Mouse (Mus musculus): ENCODE data around the gene Gmnc. TPM values are rescaled to one million over a fixed set of nuclear protein-coding genes. Genes with fewer than 3 reads are reported as not detected.

The Gmnc gene
- 0.19 and 0.26 TPM in 2 replicates for polyA plus RNA-seq (2015; fragmentation: Nextera tagmentation; extraction: Ambion mirVana)

- no peak for ATAC-seq (replicated peaks)
- 44% methylated on average over 13 of the region's 13 CpGs for WGBS
Observed at GRCm38 (mm10) chr16:26991477-26992300, at the start of gene Gmnc. Gmnc (minus strand) TSS chr16:26991652.

GRCm38 (mm10) chr16:27027281-27027680 is 35.8 kb upstream of the Gmnc start:
- Histone ChIP-seq H3K4me2 (no peak overlapping the region), H3K9ac (no peak overlapping the region), H3K4me1 (no peaks in the 10 kb centered on the region), H3K4me3 (no peak overlapping the region), H3K27ac (no peak overlapping the region), H3K27me3 (replicated peaks) (no peaks in the 10 kb centered on the region), H3K36me3 (replicated peaks) (no peaks in the 10 kb centered on the region), H3K9me3 (no peaks in the 10 kb centered on the region)
- no peak for ATAC-seq (replicated peaks)
- WGBS: 98% methylated on average over 2 of the region's 2 CpGs

More at GRCm38 (mm10) chr16:26991477-26992300, at the start of gene Gmnc:
- Histone ChIP-seq H3K4me3 (no peak within 1 kb of the TSS), H3K9ac (no peak within 1 kb of the TSS), H3K4me1 (no peaks in the 10 kb centered on the region), H3K4me2 (no peak within 1 kb of the TSS), H3K27ac (no peak within 1 kb of the TSS), H3K36me3 (replicated peaks) (no peaks in the 10 kb centered on the region), H3K9me3 (no peaks in the 10 kb centered on the region), H3K27me3 (replicated peaks) (no peaks in the 10 kb centered on the region)

GRCm38 (mm10) chr16:27026226-27026625 is 34.8 kb upstream of the Gmnc start:
- no peak overlapping the region for H3K4me3 ChIP-seq
- H3K4me1 ChIP-seq: no peaks in the 10 kb centered on the region
- no peaks in the 10 kb centered on the region for H3K36me3 ChIP-seq (replicated peaks)
- no peak for ATAC-seq (replicated peaks)
- no peak overlapping the region for H3K27ac ChIP-seq
- no peak overlapping the region for H3K4me2 ChIP-seq
- WGBS: 85% methylated on average over 4 of the region's 4 CpGs
- H3K9me3 ChIP-seq: no peaks in the 10 kb centered on the region
- H3K27me3 ChIP-seq (replicated peaks): no peaks in the 10 kb centered on the region
- H3K9ac ChIP-seq: no peak overlapping the region

- no peaks in the 10 kb centered on the region for H3K9me3 ChIP-seq
- H3K27me3 ChIP-seq (replicated peaks): no peaks in the 10 kb centered on the region
- no peaks in the 10 kb centered on the region for H3K36me3 ChIP-seq (replicated peaks)
- H3K4me1 ChIP-seq: no peaks in the 10 kb centered on the region
- ATAC-seq (replicated peaks): no peak
- no peak overlapping the region for H3K9ac ChIP-seq
- no peak overlapping the region for H3K27ac ChIP-seq
- no peak overlapping the region for H3K4me2 ChIP-seq
- 93% methylated on average over 2 of the region's 2 CpGs for WGBS
- H3K4me3 ChIP-seq: no peak overlapping the region
Observed at GRCm38 (mm10) chr16:27022746-27023145, 31.3 kb upstream of the Gmnc start.

- 37% methylated on average over 4 of the region's 4 CpGs for WGBS
- H3K4me3 ChIP-seq: no peak overlapping the region
- no peaks in the 10 kb centered on the region for H3K4me1 ChIP-seq
- H3K36me3 ChIP-seq (replicated peaks): no peaks in the 10 kb centered on the region
- H3K9me3 ChIP-seq: no peaks in the 10 kb centered on the region
- H3K27me3 ChIP-seq (replicated peaks): no peaks in the 10 kb centered on the region
- H3K4me2 ChIP-seq: no peak overlapping the region
- no peak for ATAC-seq (replicated peaks)
- no peak overlapping the region for H3K27ac ChIP-seq
- no peak overlapping the region for H3K9ac ChIP-seq
Observed at GRCm38 (mm10) chr16:27017309-27017708, 25.9 kb upstream of the Gmnc start.

GRCm38 (mm10) chr16:27002714-27003113 is 11.3 kb upstream of the Gmnc start:
- Histone ChIP-seq H3K9me3 (no peaks in the 10 kb centered on the region), H3K27me3 (replicated peaks) (no peaks in the 10 kb centered on the region), H3K27ac (no peak overlapping the region), H3K9ac (no peak overlapping the region), H3K36me3 (replicated peaks) (no peaks in the 10 kb centered on the region), H3K4me1 (no peaks in the 10 kb centered on the region), H3K4me3 (no peak overlapping the region), H3K4me2 (no peak overlapping the region)
- ATAC-seq (replicated peaks): no peak
- 89% methylated on average over 1 of the region's 1 CpGs for WGBS

GRCm38 (mm10) chr16:26999563-26999962 is 8.1 kb upstream of the Gmnc start:
- WGBS: 2% methylated on average over 2 of the region's 2 CpGs
- 0 out of 2 replicates have a peak, but pooled peaks have one; percentile 48 for ATAC-seq (replicated peaks)
- Histone ChIP-seq H3K4me3 (no peak overlapping the region), H3K4me1 (no peaks in the 10 kb centered on the region), H3K36me3 (replicated peaks) (no peaks in the 10 kb centered on the region), H3K9me3 (no peaks in the 10 kb centered on the region), H3K27ac (no peak overlapping the region), H3K27me3 (replicated peaks) (no peaks in the 10 kb centered on the region), H3K9ac (no peak overlapping the region), H3K4me2 (no peak overlapping the region)

GRCm38 (mm10) chr16:26989415-26990315 is 1.8 kb downstream of the Gmnc start:
- Histone ChIP-seq H3K4me2 (no peak overlapping the region), H3K36me3 (replicated peaks) (no peaks in the 10 kb centered on the region), H3K27me3 (replicated peaks) (no peaks in the 10 kb centered on the region), H3K4me3 (no peak overlapping the region), H3K9ac (no peak overlapping the region), H3K4me1 (no peaks in the 10 kb centered on the region), H3K9me3 (no peaks in the 10 kb centered on the region), H3K27ac (no peak overlapping the region)
- ATAC-seq (replicated peaks): peak; percentile 45; the same call in 1 of the 2 replicates
- 68% methylated on average over 19 of the region's 19 CpGs for WGBS

- no peaks in the 10 kb centered on the region for H3K4me1 ChIP-seq
- no peaks in the 10 kb centered on the region for H3K36me3 ChIP-seq (replicated peaks)
- H3K27ac ChIP-seq: no peak overlapping the region
- H3K9ac ChIP-seq: no peak overlapping the region
- no peaks in the 10 kb centered on the region for H3K27me3 ChIP-seq (replicated peaks)
- 90% methylated on average over 1 of the region's 1 CpGs for WGBS
- H3K4me2 ChIP-seq: no peak overlapping the region
- ATAC-seq (replicated peaks): no peak
- no peaks in the 10 kb centered on the region for H3K9me3 ChIP-seq
- H3K4me3 ChIP-seq: no peak overlapping the region
Observed at GRCm38 (mm10) chr16:26988188-26988587, 3.3 kb downstream of the Gmnc start.

GRCm38 (mm10) chr16:26985796-26986195 is 5.7 kb downstream of the Gmnc start:
- no peaks in the 10 kb centered on the region for H3K9me3 ChIP-seq
- no peaks in the 10 kb centered on the region for H3K27me3 ChIP-seq (replicated peaks)
- H3K27ac ChIP-seq: no peak overlapping the region
- no peak overlapping the region for H3K9ac ChIP-seq
- WGBS: 75% methylated on average over 1 of the region's 1 CpGs
- no peak for ATAC-seq (replicated peaks)
- H3K4me1 ChIP-seq: no peaks in the 10 kb centered on the region
- H3K36me3 ChIP-seq (replicated peaks): no peaks in the 10 kb centered on the region
- no peak overlapping the region for H3K4me3 ChIP-seq
- no peak overlapping the region for H3K4me2 ChIP-seq

GRCm38 (mm10) chr16:26982112-26982511 is 9.3 kb downstream of the Gmnc start:
- Histone ChIP-seq H3K4me1 (no peaks in the 10 kb centered on the region), H3K27ac (no peak overlapping the region), H3K27me3 (replicated peaks) (no peaks in the 10 kb centered on the region), H3K36me3 (replicated peaks) (no peaks in the 10 kb centered on the region), H3K4me3 (no peak overlapping the region), H3K9me3 (no peaks in the 10 kb centered on the region), H3K9ac (no peak overlapping the region), H3K4me2 (no peak overlapping the region)
- 38% methylated on average over 3 of the region's 3 CpGs for WGBS
- ATAC-seq (replicated peaks): no peak

GRCm38 (mm10) chr16:26967967-26968366 is 23.5 kb downstream of the Gmnc start:
- H3K4me2 ChIP-seq: peak overlapping the region; percentile 88
- 0 out of 2 replicates have a peak, but pooled peaks cover 4% of the 10 kb centered on the region for H3K27me3 ChIP-seq (replicated peaks)
- ATAC-seq (replicated peaks): peak; percentile 84
- peak overlapping the region; percentile 40 for H3K9ac ChIP-seq
- H3K4me3 ChIP-seq: peak overlapping the region; percentile 46
- no peaks in the 10 kb centered on the region for H3K9me3 ChIP-seq
- 1% methylated on average over 28 of the region's 28 CpGs for WGBS
- H3K36me3 ChIP-seq (replicated peaks): no peaks in the 10 kb centered on the region
- peaks cover 5% of the 10 kb centered on the region; the same call in 1 of the 2 replicates for H3K4me1 ChIP-seq
- no peak overlapping the region for H3K27ac ChIP-seq
